Mouse (Mus musculus): Measurements from ENCODE around the gene Rtn4rl2. TPM values are rescaled to one million over a fixed set of nuclear protein-coding genes. Genes with fewer than 3 reads are reported as not detected.

Rtn4rl2 gene
- polyA plus RNA-seq, 2 experiments = 1.5 to 4.5 TPM

- no peak for DNase-seq (ENCODE audit: low spot score)
- Histone ChIP-seq H3K9me3 (ENCODE audit: control insufficient read depth, low read length) (no peaks in the 10 kb centered on the region), H3K36me3 (ENCODE audit: control insufficient read depth, insufficient read depth, low read length) (no peaks in the 10 kb centered on the region), H3K9ac (ENCODE audit: low read depth, low read length, severe bottlenecking) (no peak overlapping the region), H3K4me1 (ENCODE audit: control insufficient read depth, insufficient read depth, low read length) (no peaks in the 10 kb centered on the region), H3K27me3 (ENCODE audit: control insufficient read depth, insufficient read depth, low read length) (no peaks in the 10 kb centered on the region), H3K27ac (replicated peaks; ENCODE audit: low read depth, low read length) (no peak overlapping the region), H3K4me2 (replicated peaks; ENCODE audit: low read depth, low read length, severe bottlenecking) (no peak overlapping the region), H3K4me3 (replicated peaks; ENCODE audit: low read length) (no peak overlapping the region)
- no peak for TF ChIP-seq POLR2A (IDR thresholded peaks at IDR 0.05; ENCODE audit: borderline replicate concordance, extremely low read depth, insufficient read depth, insufficient read length)
- ATAC-seq (ENCODE audit: low FRiP score, low read depth) = no peak
- 85% methylated on average over 10 of the region's 10 CpGs for WGBS
Observed at GRCm38 (mm10) chr2:84919601-84920108, 33.1 kb upstream of the Rtn4rl2 start.

- TF ChIP-seq POLR2A (IDR thresholded peaks at IDR 0.05; ENCODE audit: borderline replicate concordance, extremely low read depth, insufficient read depth, insufficient read length) = no peak
- DNase-seq (ENCODE audit: low spot score) = no peak
- Histone ChIP-seq H3K9ac (ENCODE audit: low read depth, low read length, severe bottlenecking) (no peak overlapping the region), H3K27ac (replicated peaks; ENCODE audit: low read depth, low read length) (no peak overlapping the region), H3K27me3 (ENCODE audit: control insufficient read depth, insufficient read depth, low read length) (no peaks in the 10 kb centered on the region), H3K4me2 (replicated peaks; ENCODE audit: low read depth, low read length, severe bottlenecking) (no peak overlapping the region), H3K9me3 (ENCODE audit: control insufficient read depth, low read length) (no peaks in the 10 kb centered on the region), H3K4me1 (ENCODE audit: control insufficient read depth, insufficient read depth, low read length) (no peaks in the 10 kb centered on the region), H3K4me3 (replicated peaks; ENCODE audit: low read length) (no peak overlapping the region), H3K36me3 (ENCODE audit: control insufficient read depth, insufficient read depth, low read length) (no peaks in the 10 kb centered on the region)
- no peak for ATAC-seq (ENCODE audit: low FRiP score, low read depth)
- 57% methylated on average over 3 of the region's 3 CpGs for WGBS
Observed at GRCm38 (mm10) chr2:84918188-84918587, 31.7 kb upstream of the Rtn4rl2 start.

- no peak for ATAC-seq (ENCODE audit: low FRiP score, low read depth)
- WGBS = 73% methylated on average over 8 of the region's 8 CpGs
Observed at GRCm38 (mm10) chr2:84916548-84917320, 30.2 kb upstream of the Rtn4rl2 start.

GRCm38 (mm10) chr2:84915330-84915729 lies 28.8 kb upstream of the Rtn4rl2 start:
- no peak for TF ChIP-seq POLR2A (IDR thresholded peaks at IDR 0.05; ENCODE audit: borderline replicate concordance, extremely low read depth, insufficient read depth, insufficient read length)
- Histone ChIP-seq H3K9me3 (ENCODE audit: control insufficient read depth, low read length) (no peaks in the 10 kb centered on the region), H3K9ac (ENCODE audit: low read depth, low read length, severe bottlenecking) (no peak overlapping the region), H3K4me2 (replicated peaks; ENCODE audit: low read depth, low read length, severe bottlenecking) (no peak overlapping the region), H3K4me3 (replicated peaks; ENCODE audit: low read length) (no peak overlapping the region), H3K4me1 (ENCODE audit: control insufficient read depth, insufficient read depth, low read length) (no peaks in the 10 kb centered on the region), H3K36me3 (ENCODE audit: control insufficient read depth, insufficient read depth, low read length) (no peaks in the 10 kb centered on the region), H3K27me3 (ENCODE audit: control insufficient read depth, insufficient read depth, low read length) (no peaks in the 10 kb centered on the region), H3K27ac (replicated peaks; ENCODE audit: low read depth, low read length) (no peak overlapping the region)
- ATAC-seq (ENCODE audit: low FRiP score, low read depth) (no peak), DNase-seq (ENCODE audit: low spot score) (no peak)
- 65% methylated on average over 3 of the region's 3 CpGs for WGBS

More at GRCm38 (mm10) chr2:84916548-84917320, 30.2 kb upstream of the Rtn4rl2 start:
- Histone ChIP-seq H3K4me3 (replicated peaks; ENCODE audit: low read length) (no peak overlapping the region), H3K27ac (replicated peaks; ENCODE audit: low read depth, low read length) (no peak overlapping the region), H3K9ac (ENCODE audit: low read depth, low read length, severe bottlenecking) (no peak overlapping the region), H3K27me3 (ENCODE audit: control insufficient read depth, insufficient read depth, low read length) (no peaks in the 10 kb centered on the region), H3K36me3 (ENCODE audit: control insufficient read depth, insufficient read depth, low read length) (no peaks in the 10 kb centered on the region), H3K4me2 (replicated peaks; ENCODE audit: low read depth, low read length, severe bottlenecking) (no peak overlapping the region), H3K4me1 (ENCODE audit: control insufficient read depth, insufficient read depth, low read length) (no peaks in the 10 kb centered on the region), H3K9me3 (ENCODE audit: control insufficient read depth, low read length) (no peaks in the 10 kb centered on the region)
- no peak for TF ChIP-seq POLR2A (IDR thresholded peaks at IDR 0.05; ENCODE audit: borderline replicate concordance, extremely low read depth, insufficient read depth, insufficient read length)
- no peak for DNase-seq (ENCODE audit: low spot score)

GRCm38 (mm10) chr2:84913881-84914280 lies 27.4 kb upstream of the Rtn4rl2 start:
- Histone ChIP-seq H3K36me3 (ENCODE audit: control insufficient read depth, insufficient read depth, low read length) (no peaks in the 10 kb centered on the region), H3K9ac (ENCODE audit: low read depth, low read length, severe bottlenecking) (no peak overlapping the region), H3K4me1 (ENCODE audit: control insufficient read depth, insufficient read depth, low read length) (no peaks in the 10 kb centered on the region), H3K4me3 (replicated peaks; ENCODE audit: low read length) (no peak overlapping the region), H3K27me3 (ENCODE audit: control insufficient read depth, insufficient read depth, low read length) (no peaks in the 10 kb centered on the region), H3K9me3 (ENCODE audit: control insufficient read depth, low read length) (no peaks in the 10 kb centered on the region), H3K4me2 (replicated peaks; ENCODE audit: low read depth, low read length, severe bottlenecking) (no peak overlapping the region), H3K27ac (replicated peaks; ENCODE audit: low read depth, low read length) (no peak overlapping the region)
- no peak for DNase-seq (ENCODE audit: low spot score)
- 64% methylated on average over 5 of the region's 5 CpGs for WGBS
- no peak for TF ChIP-seq POLR2A (IDR thresholded peaks at IDR 0.05; ENCODE audit: borderline replicate concordance, extremely low read depth, insufficient read depth, insufficient read length)
- no peak for ATAC-seq (ENCODE audit: low FRiP score, low read depth)
